Mouse (Mus musculus) cerebellum, adult (tissue): ENCODE measurements at regions not wholly inside any gene's neighbourhood (a gene's known extent, or its start where the extent isn't known, plus 50 kb on each side); places are given as distances from the start of the nearest gene placed in this dataset.
A peak's percentile ranks its signal among the peaks of the same experiment; 100 is the strongest.

Experiments
- ATAC-seq: cut with Nextera tagmentation; 2 replicates; pipeline ENCODE4 v1.9.2; 2017; ENCODE audit warnings: mild to moderate bottlenecking, moderate library complexity, mixed read lengths; ENCODE audit not compliant: insufficient number of reproducible peaks, low FRiP score, low TSS enrichment

DNA sequence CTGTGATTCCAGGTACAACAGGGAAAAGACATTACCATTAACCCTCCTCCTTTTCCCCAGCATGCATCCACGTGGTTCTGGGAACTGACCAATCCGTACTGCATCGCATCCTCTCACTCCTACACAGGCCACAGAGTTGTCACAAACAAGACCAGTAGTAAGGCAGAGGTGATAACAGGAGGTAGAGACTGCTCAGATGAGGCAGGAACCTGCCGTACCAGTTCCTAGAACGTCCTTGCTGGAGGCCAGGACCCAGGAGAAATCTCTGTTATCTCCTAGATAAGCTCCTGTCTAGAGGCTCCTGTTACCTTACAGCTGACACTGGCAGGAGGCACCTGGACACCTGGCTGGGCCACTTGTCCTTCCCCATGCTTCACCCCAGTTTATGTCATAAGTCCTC is 121.4 kb upstream of the Neo1 start:
- ATAC-seq = no peak

DNA sequence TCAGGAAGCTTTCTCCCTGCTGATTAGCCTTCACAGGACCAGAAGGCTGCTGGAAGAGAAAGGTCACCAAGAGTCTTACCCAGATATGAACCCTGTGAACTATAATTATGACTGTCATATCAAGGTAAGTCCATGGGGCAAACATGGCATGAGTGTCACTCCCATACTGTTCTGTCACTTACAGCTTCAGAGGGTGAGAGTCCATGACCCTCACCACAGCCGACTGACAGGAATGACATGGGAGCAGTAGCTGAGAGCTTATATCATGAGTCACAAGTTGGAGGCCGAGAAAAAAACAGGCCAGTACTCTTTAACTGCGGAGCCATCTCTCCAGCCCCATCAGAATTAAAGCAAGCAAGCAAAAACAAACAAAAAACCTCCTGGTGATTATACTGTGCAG is 117.7 kb upstream of the Neo1 start:
- ATAC-seq = no peak

DNA sequence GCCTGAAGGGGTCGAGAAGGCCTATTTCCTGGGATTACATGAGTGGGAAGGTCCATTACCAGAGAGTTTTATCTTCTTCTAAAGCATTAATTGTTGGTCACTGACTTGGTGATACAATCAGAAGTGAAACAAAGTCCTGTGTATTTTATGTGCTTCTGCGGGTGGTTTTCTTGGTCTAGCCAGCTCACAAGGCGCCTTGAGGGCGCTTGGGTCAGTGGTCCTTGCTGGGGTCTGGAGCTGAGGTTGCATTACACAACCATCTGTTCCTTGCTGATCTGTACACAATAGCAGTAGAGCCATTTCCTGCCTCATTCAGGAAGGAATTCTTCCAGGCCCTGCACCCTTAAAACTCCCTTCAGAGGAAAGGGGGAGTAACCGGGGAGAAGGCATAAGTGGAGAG is 116.9 kb upstream of the Neo1 start:
- no peak for ATAC-seq

DNA sequence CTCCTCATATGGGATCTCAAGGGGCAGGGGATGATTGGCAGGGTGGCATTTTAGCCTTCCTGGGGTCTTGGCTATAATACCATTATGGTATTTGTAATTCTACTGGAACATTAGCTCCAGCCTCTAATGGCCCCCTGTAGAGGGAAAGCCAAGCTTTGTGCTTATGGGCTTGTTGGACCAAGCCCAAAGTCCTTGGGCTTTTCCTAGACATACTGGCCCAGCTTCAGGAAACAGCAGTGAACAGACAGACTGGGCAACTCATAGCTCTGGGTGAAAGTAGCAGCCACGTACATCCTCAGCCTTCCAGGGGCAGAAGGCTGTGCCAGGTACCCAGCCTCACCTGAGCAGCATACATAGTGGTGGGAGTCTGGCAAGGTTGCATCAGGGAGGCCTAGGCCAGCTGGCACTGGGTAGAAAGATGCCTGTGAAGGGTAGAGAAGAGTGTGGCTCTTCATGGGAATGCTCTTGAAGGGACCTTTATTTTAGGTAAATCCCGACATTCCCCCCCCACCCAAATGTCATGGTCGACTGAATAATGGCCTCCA is 108.1 kb upstream of the Neo1 start:
- no peak for ATAC-seq

DNA sequence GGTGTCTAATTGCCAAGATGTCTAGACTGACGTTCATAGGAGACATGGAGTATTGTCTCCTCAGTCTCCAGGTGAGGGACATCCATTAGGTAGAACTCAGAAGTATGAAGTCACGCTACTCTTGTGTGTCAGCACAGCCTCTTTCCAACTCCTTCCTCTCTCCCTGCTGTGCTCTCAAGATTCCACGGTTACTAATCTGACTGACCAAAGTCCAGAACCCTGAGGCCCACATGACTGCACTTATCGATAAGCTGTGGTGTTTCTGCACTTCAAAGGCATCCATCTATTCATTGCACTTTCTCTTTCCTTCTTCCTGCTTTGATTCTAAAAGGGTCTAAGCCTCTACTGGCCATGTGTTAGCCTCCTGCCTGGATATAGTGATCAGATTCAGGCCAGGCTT is 107.4 kb upstream of the Neo1 start:
- no peak for ATAC-seq

DNA sequence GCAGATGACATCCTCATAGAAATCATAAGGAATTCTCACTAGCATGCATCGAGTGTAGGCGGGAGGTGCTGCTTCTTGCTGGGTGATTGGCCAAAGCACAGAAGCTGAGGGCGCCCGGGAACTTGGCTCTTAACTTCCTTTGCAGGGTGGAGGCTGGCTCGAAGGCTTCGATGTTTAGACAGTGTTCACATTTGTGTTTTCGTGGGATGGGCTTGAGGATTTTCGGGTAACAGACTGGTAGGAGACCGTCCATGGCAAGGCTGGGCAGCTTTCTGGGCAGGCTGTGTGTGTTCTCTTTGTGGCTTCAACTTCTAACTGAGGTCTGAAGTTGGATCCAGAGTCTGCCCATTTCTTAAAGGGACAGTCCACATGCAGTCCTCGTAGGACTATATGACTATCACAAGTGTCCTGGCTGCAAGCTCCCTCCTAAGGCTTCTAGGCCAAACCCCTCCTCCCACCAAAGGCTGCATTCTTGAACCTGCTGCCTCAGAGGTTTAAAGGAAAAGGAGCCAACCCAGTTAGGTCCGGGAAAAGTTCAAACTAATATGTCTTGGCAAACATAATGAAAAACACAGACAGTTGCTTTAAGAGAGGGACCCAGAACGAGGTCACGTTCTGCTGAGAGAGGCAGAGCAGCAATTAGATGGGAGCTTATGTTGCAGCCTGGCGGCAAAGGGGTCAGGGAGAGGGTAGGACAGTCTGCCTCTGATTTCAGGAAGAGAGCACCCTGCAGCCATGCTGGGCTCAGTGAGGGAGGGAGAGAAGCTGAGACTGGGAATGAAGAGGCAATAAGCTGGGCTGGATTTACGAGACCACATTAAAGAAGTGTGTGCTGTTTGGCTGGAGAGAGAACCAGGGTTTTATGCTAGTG is 98.2 kb upstream of the Neo1 start:
- 0 out of 2 replicates have a peak, but pooled peaks have one; percentile 10 for ATAC-seq

DNA sequence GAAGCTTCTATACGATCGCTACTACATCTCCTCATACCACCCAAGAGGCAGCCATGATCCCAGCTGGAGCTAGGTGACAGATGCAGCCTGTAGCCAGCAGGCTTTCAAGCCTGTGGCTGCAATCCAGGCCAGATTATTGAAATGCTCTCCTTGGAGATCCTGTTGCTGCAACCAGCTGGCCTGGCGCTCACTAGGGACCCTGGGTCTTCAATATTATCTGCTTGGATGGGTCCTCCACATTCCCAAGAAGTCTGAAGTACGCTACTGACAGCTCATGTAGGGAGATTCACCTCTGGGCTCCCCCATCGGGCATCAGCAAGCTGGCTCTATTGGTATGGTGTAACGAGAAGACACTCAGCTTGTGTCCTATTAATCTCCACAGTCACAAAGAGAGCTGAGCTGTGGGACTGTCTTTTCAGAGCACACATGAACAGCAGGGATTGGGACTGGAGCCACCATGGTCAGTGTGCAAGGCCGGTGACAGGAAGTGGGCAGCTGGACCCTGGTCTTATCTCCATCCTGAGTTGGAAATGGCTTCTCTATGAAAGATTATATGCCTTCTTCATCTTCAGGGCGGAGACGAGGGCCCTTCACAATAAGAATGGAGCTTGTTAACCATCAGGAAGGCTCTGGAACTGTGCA is 93.6 kb upstream of the Neo1 start:
- ATAC-seq = no peak

DNA sequence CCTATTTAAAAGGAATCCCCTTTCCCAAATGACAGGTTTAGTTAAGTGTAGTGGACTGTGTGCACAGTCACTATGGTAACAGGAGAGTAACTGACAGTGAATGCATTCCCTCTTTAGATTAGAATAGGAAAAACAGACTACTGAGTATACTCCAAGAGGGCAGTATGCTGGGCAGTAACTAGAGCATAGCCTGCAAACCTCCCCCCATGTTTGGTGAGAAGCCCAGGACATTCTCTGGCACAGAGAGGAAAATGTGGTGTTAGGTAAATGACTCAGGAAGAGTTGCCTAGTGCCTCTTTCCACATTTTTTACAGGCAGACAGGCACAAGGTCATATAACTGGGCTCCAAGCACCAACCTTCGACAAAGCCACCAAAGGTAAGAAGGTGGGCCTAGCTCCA is 93.0 kb upstream of the Neo1 start:
- no peak for ATAC-seq

DNA sequence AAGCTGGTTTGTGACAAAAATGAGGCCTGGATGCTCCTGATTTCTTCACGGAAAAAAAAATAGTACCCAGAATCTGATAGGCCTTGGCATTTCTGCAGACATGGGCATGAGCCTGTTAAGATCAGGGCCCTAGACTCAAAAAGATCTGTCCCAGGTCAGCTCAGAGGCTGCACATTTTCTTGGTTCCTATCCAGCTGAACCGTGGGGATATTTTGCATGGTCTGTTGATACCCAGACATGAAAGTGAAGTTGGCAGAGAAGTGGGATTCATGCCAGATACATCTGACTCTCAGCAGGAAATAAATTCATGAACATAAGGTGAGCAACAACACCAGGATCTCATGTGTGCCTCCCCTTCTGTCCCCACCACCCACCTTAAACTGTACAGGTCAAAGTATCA is 91.8 kb upstream of the Neo1 start:
- no peak for ATAC-seq

DNA sequence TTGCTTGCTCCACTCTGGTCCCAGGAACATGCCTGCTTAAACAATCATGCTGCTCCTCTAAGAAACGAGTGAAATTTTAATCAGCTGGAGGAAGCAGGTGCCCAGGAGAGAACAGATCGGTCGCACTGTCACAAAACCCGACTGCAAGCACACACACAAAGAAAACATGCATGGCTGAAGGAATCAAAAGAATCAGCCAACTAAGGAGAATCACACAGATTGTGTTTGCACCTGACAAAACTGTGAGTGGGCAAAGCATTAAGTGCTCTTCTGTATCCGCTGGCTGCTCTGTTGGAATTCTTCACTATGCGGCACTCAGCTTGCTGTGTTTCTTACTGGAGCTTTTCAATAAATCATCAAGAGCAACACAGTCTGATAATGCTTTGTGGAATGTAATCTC is 89.6 kb upstream of the Neo1 start:
- ATAC-seq = no peak

DNA sequence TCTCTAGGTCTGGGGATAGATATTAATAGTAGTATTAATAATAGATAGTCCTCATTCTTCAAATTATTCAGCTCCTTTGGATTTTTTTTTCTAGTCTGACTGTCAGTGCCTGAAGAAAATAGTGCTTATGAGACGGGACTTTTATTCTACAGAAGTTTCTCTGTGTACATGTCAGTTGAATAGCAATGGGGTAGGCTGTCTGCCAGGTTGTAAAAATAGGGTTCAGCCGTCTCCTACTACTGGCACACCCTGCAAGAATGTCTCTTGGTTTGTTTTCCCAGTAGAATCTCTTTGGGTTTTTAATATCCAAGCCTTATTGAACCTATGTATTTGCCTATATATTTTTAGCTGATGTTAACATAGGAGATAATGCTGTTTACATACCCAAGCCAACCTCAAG is 80.3 kb upstream of the Neo1 start:
- no peak for ATAC-seq

DNA sequence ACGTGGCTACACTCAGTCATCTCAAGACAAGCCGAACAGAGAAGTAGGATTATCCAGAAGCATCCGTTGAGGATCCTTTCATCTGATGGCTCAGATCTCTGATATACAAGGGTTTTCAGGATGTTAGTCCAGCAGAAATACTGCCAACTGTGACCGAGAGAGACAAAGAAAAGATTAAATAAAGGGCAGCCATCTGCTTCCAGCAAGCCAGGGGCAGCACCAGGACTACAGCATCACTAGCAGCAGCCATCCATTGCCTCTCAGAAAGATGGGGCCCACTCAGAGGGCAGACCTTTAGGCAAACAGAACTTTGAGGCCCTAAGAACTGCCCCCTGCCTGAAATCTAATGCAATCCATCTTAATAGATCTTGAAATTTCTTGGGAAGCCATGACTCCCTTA is 77.6 kb upstream of the Neo1 start:
- ATAC-seq = no peak

DNA sequence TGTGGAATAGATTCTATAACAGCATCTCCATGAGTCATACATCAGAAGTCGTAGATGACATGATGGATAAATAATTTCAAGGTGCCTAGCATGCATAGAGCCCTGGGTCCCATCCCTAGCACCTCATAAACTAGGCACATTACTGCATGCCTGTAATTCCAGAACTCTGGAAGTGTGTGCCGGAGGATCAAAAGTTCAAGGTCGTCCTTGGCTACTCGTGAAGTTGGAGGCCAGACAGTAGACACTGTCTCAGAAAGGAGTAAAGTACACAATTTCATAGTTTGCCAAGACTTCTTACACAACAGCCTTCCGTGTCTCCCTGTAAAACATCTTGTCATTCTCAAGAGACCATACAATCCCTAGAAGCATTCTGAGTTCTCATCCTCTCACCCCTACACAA is 63.5 kb upstream of the Neo1 start:
- no peak for ATAC-seq

DNA sequence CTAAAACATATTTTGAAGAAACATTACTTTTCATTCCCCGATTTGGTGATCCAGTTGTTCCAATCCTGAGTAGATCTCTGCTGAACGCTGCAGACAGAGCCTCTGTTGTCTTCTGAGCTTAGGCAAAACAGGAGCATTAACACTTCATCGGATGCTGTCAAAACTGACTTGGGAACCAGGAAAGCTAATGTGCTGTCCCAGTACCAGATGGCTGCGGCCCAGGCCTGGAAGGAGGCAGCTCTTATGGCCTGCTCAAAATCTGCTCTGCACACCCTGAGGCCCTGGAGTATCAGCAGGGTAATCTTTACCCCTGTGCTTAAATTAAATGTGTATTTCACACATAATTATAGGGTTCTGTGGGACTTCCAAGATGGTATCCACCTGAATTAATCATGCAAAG is 61.3 kb upstream of the Neo1 start:
- ATAC-seq = no peak

DNA sequence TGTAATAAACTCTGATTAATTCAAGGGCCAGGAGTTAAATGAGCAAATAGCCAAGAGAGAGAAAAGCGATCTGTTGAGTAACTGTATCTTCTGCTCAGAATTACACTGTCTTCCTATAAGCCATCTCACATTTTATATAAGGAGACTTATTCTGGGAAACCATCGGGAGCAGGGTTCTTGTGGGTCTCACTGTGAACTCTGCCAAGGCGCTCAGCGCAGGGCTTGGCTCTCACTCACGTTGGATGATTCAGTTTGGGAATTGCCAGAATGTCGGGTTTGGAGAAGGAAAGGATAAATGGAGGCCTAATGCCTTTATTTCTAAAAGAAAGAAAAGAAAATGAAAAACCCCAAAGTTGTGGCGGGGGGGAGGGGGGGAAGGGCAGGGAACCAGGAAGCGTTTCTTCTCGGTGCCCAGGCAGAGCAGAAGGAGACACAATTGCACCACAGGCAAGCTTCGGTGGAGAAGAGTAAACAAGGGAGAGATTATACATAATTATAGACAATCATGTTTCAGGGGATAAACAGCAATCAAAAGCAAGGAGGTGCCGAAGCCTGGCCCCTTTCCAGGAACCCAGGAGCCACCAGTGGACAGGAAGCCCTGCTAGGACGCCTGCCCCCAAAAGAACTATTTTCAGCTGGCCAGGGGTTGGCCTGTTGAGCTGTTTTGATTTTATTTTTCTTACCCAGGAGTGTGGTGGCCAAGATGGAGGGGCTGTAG is 60.5 kb upstream of the Neo1 start:
- no peak for ATAC-seq

DNA sequence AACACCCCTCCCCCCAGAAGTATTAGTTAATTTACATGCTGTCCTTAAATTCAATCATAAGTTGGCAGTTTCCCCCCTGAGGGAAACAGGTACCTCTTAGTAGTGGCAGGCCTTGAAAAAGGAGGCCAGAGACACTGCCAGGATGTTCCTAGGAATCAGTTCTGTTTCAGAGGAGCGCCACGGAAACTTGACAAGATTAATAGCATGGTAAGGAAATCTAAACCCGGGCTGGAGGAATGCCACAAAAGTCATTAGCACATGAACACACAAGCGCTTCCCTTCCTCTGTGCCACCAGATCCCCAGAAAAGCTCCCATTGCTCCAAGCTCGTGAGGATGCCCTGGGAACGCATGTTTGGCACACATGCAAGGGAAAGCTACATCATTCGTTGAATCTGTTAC is 59.4 kb upstream of the Neo1 start:
- no peak for ATAC-seq

DNA sequence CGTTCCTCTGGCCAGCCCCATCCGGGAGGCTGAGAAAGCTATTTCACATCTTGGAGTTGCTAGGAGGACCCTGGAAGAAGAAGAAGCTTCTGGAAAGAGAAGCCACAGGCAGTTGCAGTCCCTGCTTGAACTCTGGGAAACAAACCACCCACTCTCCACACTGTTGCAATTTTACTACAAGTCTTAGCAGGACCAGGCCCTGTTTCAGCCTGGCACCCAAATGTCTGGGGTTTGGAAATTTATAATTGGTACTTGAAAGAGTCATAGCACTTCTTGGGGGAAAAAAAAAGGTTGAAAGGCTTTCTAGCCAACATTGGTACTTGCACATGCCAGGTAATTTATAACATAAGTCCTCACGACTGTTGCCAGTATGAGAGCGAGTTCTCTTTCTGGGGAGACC is 57.9 kb upstream of the Neo1 start:
- no peak for ATAC-seq

DNA sequence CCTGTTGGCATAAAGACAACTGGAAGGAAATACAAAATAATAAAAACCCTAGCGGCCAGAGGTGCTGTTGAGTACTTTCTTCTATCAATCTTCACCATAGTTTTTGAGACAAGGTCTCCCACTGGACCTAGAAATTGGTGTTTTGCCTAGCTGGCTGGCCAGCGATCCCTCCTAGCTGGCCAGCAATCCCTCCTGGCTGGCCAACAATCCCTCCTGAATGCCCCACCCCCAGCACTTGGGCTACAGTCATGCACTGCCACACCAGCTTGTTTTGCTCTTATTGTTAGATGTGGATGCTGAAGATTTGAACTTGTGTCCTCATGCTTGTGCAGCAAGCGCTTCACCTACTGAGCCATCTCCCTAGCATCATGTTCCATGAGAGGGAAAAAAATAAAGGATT is 54.9 kb upstream of the Neo1 start:
- no peak for ATAC-seq

DNA sequence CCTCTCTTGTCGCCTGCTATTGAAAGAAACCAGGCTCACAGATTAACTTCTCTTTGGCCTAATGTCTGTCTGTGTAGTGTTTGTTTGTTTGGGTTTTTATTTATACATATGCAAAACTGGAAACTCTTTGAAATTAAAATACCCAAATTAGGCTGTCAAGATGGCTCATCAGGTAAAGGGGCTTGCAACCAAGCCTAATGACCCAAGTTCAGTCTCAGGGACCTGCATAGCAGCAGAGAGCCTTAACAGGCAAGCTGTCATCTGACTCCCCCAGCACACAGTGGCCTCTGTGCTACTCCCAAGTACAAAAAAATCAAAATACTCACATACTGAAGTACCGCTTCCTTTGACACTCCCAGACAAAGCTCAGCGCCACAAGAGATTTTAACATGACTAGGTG is 51.5 kb upstream of the Neo1 start:
- no peak for ATAC-seq

DNA sequence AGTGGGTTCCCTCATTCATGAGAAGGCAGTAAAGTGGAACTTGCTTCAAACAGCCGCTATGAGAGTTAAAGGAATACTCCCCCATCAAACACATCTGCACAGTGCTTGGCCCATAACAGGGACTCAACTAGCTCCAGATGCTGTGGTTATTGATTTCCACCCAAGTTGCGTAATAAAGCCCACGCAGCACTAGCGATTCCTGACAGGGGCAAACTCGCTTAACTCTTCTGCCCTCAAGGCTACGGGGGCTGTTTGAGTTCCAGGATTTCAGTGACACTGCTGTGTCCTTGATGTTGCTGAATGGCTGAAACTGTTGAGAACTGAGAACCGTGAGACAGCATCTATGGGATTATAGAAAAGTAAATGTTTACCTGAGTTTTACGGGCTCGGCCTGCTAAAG is 50.9 kb upstream of the Neo1 start:
- ATAC-seq = no peak

DNA sequence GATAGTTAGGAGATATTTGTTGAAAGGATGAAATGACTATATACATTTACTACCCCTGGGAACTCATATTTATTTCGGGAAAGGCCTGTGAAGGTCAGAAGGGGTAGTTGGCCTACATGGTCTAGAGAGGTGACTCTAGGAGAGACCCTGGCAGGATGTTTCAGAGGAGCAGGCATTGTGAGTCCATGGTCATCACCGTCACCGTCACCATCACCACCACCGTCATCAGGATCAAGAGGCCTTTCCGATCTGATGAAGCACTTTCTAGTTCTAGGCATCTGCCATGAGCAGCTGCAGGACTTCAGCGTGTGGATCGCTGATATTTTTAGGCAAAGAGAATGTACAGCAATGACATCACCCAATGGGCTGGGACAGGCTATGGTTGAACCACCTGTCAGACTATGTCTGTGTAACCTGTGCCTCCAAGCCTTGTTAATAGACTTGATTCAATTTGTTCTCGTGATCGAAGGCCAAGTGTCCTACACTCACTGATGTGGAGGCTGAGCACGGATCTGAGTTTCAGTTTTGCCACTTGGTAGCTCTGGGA is 50.4 kb upstream of the Neo1 start:
- ATAC-seq = no peak
